ENCODE assay signal across 9 mouse cellular contexts in the genomic region with DNA sequence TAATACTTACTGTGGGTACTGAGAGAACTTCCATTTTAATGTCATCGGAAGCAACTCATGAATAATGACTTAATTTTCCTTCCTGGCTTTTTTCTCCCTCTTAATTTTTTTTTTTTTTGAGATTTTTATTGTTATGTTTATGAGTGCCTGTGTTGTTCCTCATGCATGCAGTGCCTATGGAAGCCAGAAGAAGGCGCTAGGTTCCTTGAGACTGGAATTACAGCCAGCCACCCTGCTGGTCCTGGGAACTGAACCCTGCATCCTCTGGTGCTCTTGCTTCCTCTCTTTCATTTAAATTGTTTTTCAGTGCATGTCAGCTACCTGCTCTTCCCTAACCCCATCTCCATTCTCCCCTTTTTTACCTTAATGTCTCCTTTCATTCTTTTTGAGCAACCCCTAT. TPM values are rescaled to one million over a fixed set of nuclear protein-coding genes. Genes with fewer than 3 reads are reported as not detected.
A peak's percentile ranks its signal among the peaks of the same experiment; 100 is the strongest.
DNase-seq lines count a peak whose midpoint lies in the region; ATAC-seq and TF ChIP-seq lines count a peak whose summit lies in the region.
"Had no signal": no experiment of that assay in that cellular context is flagged by ENCODE, and none has a peak within 500 bp of the region (broad histone marks: within the 10 kb centered on the region; RNA-seq: fewer than 3 reads in every experiment).

No protein-coding gene starts in this region.

- H3K36me3 ChIP-seq in hindbrain, embryonic 16.5 days (ENCODE audit: control insufficient read depth, insufficient read depth, low read length) = peaks cover 2% of the 10 kb centered on the region; the same call in 1 of the 2 replicates
- peaks cover 12% of the 10 kb centered on the region; the same call in 1 of the 2 replicates for H3K36me3 ChIP-seq in lung, embryonic 14.5 days (ENCODE audit: insufficient read depth)
- no peaks in the 10 kb centered on the region for H3K36me3 ChIP-seq in stomach, embryonic 16.5 days (ENCODE audit: control insufficient read depth, insufficient read depth, low read length)

- no peak for ATAC-seq in hindbrain, embryonic 16.5 days
- ATAC-seq in lung, embryonic 14.5 days (ENCODE audit: insufficient read depth) = no peak
- ATAC-seq in stomach, embryonic 16.5 days (ENCODE audit: insufficient read depth, low FRiP score) = no peak

- H3K9me3 ChIP-seq in hindbrain, embryonic 16.5 days (ENCODE audit: control insufficient read depth, low read length) = no peaks in the 10 kb centered on the region
- no peaks in the 10 kb centered on the region for H3K9me3 ChIP-seq in lung, embryonic 14.5 days (ENCODE audit: low read depth, low read length)
- H3K9me3 ChIP-seq in stomach, embryonic 16.5 days (replicated peaks; ENCODE audit: control insufficient read depth, low read length) = no peaks in the 10 kb centered on the region

- H3K27me3 ChIP-seq in hindbrain, embryonic 16.5 days (replicated peaks; ENCODE audit: control insufficient read depth, insufficient read depth, low read length) = no peaks in the 10 kb centered on the region
- H3K27me3 ChIP-seq in lung, embryonic 14.5 days (ENCODE audit: insufficient read depth, low read length) = no peaks in the 10 kb centered on the region
- no peaks in the 10 kb centered on the region for H3K27me3 ChIP-seq in stomach, embryonic 16.5 days (ENCODE audit: control insufficient read depth, insufficient read depth, low read length)

- no peak overlapping the region for H3K9ac ChIP-seq in hindbrain, embryonic 16.5 days (ENCODE audit: low read depth, low read length)
- no peak overlapping the region for H3K9ac ChIP-seq in lung, embryonic 14.5 days
- H3K9ac ChIP-seq in stomach, embryonic 16.5 days (ENCODE audit: low read length) = no peak overlapping the region

- no peak overlapping the region for H3K27ac ChIP-seq in hindbrain, embryonic 16.5 days (ENCODE audit: low read depth, low read length)
- no peak overlapping the region for H3K27ac ChIP-seq in lung, embryonic 14.5 days (ENCODE audit: low read depth)
- H3K27ac ChIP-seq in stomach, embryonic 16.5 days (ENCODE audit: low read length) = no peak overlapping the region
- H3K27ac ChIP-seq: macrophage had no signal

- peaks cover 28% of the 10 kb centered on the region for H3K4me1 ChIP-seq in hindbrain, embryonic 16.5 days (ENCODE audit: control insufficient read depth, insufficient read depth, low read depth, low read length)
- H3K4me1 ChIP-seq in lung, embryonic 14.5 days (ENCODE audit: insufficient read depth) = peaks cover 6% of the 10 kb centered on the region; the same call in 1 of the 2 replicates
- H3K4me1 ChIP-seq in stomach, embryonic 16.5 days (ENCODE audit: control insufficient read depth, insufficient read depth, low read length) = peaks cover 19% of the 10 kb centered on the region

- H3K4me2 ChIP-seq in hindbrain, embryonic 16.5 days (ENCODE audit: low read length) = peak overlapping the region; percentile 92
- peak overlapping the region; percentile 97 for H3K4me2 ChIP-seq in lung, embryonic 14.5 days
- H3K4me2 ChIP-seq in stomach, embryonic 16.5 days (ENCODE audit: low read depth, low read length) = peak overlapping the region; percentile 98

- peak; percentile 56 for TF ChIP-seq CTCF in lung, embryonic 14.5 days (IDR thresholded peaks at IDR 0.05; ENCODE audit: low read depth)

- DNase-seq in adrenal gland, postnatal 10 days = peak; percentile 48
- DNase-seq in adrenal gland, postnatal 4 days (ENCODE audit: low spot score in 2 of 2) = no peak
- peak; percentile 68 for DNase-seq in 3T3-L1 (ENCODE audit: low read depth, low spot score)
- peak; percentile 63 for DNase-seq in embryo, embryonic 11 days
- peak; percentile 58 for DNase-seq in lung, embryonic 14.5 days
- DNase-seq in ovary, postnatal 10 days (ENCODE audit: low spot score) = no peak

- H3K4me3 ChIP-seq in hindbrain, embryonic 16.5 days (ENCODE audit: low read length) = peak overlapping the region; percentile 84
- peak overlapping the region; percentile 94 for H3K4me3 ChIP-seq in lung, embryonic 14.5 days (ENCODE audit: low read depth, low read length)
- H3K4me3 ChIP-seq in stomach, embryonic 16.5 days (replicated peaks; ENCODE audit: low read length) = peak overlapping the region; percentile 95

- 33% methylated on average over 2 of the region's 2 CpGs for WGBS in hindbrain, embryonic 16.5 days
- WGBS in lung, embryonic 14.5 days = 44% methylated on average over 2 of the region's 2 CpGs
- 53% methylated on average over 2 of the region's 2 CpGs for WGBS in stomach, embryonic 16.5 days

RNA-seq across cellular contexts. Expression of a gene that starts 2.1 kb away (rescaled TPM):
- 10 to 100 TPM; 23.1 to 29.8 TPM for total RNA-seq in adrenal gland, postnatal 10 days (2021)
- total RNA-seq in adrenal gland, postnatal 4 days (2021) = 10 to 100 TPM; 44.1 to 45.1 TPM
- polyA plus RNA-seq in hindbrain, embryonic 16.5 days (2015; fragmentation: Nextera tagmentation; extraction: Ambion mirVana) = 4.3 and 5.0 TPM in 2 replicates
- 5.4 and 5.9 TPM in 2 replicates for polyA plus RNA-seq in lung, embryonic 14.5 days (2014; fragmentation: Nextera tagmentation; extraction: Ambion mirVana)
- 2.5 and 3.0 TPM in 2 replicates for polyA plus RNA-seq in stomach, embryonic 16.5 days (2015; fragmentation: Nextera tagmentation; extraction: Ambion mirVana)

RNA-seq across cellular contexts. Expression of a gene that starts 23.0 kb away (rescaled TPM):
- 10 to 100 TPM; 22.5 to 73.8 TPM for total RNA-seq in adrenal gland, postnatal 10 days (2021)
- total RNA-seq in adrenal gland, postnatal 4 days (2021) = 10 to 100 TPM; 20.7 to 22.9 TPM
- 12.2 and 19.8 TPM in 2 replicates for polyA plus RNA-seq in hindbrain, embryonic 16.5 days (2015; fragmentation: Nextera tagmentation; extraction: Ambion mirVana)
- polyA plus RNA-seq in lung, embryonic 14.5 days (2014; fragmentation: Nextera tagmentation; extraction: Ambion mirVana) = 11.6 and 11.7 TPM in 2 replicates
- 18.0 and 21.7 TPM in 2 replicates for polyA plus RNA-seq in stomach, embryonic 16.5 days (2015; fragmentation: Nextera tagmentation; extraction: Ambion mirVana)

RNA-seq across cellular contexts. Expression of a gene that starts 25.5 kb away (rescaled TPM):
- total RNA-seq in adrenal gland, postnatal 10 days (2021) = 10 to 100 TPM; 10.2 to 32.9 TPM
- not detected for total RNA-seq in adrenal gland, postnatal 4 days (2021)
- polyA plus RNA-seq in hindbrain, embryonic 16.5 days (2015; fragmentation: Nextera tagmentation; extraction: Ambion mirVana) = 0.30 and 0.57 TPM in 2 replicates
- polyA plus RNA-seq in lung, embryonic 14.5 days (2014; fragmentation: Nextera tagmentation; extraction: Ambion mirVana) = not detected in 2 replicates
- polyA plus RNA-seq in stomach, embryonic 16.5 days (2015; fragmentation: Nextera tagmentation; extraction: Ambion mirVana) = 1.9 TPM in 1 of 2 replicates, not detected in the other

RNA-seq across cellular contexts. Expression of a gene that starts 33.5 kb away (rescaled TPM):
- total RNA-seq in adrenal gland, postnatal 10 days (2021) = 10 to 100 TPM; 12.9 to 21.6 TPM
- 10 to 100 TPM; 19.8 to 23.1 TPM for total RNA-seq in adrenal gland, postnatal 4 days (2021)
- polyA plus RNA-seq in hindbrain, embryonic 16.5 days (2015; fragmentation: Nextera tagmentation; extraction: Ambion mirVana) = 31.0 and 33.8 TPM in 2 replicates
- 18.9 and 19.9 TPM in 2 replicates for polyA plus RNA-seq in lung, embryonic 14.5 days (2014; fragmentation: Nextera tagmentation; extraction: Ambion mirVana)
- polyA plus RNA-seq in stomach, embryonic 16.5 days (2015; fragmentation: Nextera tagmentation; extraction: Ambion mirVana) = 26.7 and 30.5 TPM in 2 replicates

RNA-seq across cellular contexts. Expression of a gene that starts 42.3 kb away (rescaled TPM):
- 1 to 10 TPM; 3.9 to 4.4 TPM for total RNA-seq in adrenal gland, postnatal 10 days (2021)
- total RNA-seq in adrenal gland, postnatal 4 days (2021) = 1 to 10 TPM; 4.3 to 5.2 TPM
- polyA plus RNA-seq in hindbrain, embryonic 16.5 days (2015; fragmentation: Nextera tagmentation; extraction: Ambion mirVana) = 11.4 and 12.8 TPM in 2 replicates
- polyA plus RNA-seq in lung, embryonic 14.5 days (2014; fragmentation: Nextera tagmentation; extraction: Ambion mirVana) = 10.9 and 11.0 TPM in 2 replicates
- 16.7 and 18.5 TPM in 2 replicates for polyA plus RNA-seq in stomach, embryonic 16.5 days (2015; fragmentation: Nextera tagmentation; extraction: Ambion mirVana)

Comparison
In these comparisons a context has a peak if more than half of its experiments do, and no peak if none do; other contexts are left out.
1. DNase-seq: peak in adrenal gland, postnatal 10 days (single experiment), 3T3-L1 (single experiment), embryo, embryonic 11 days (single experiment) and lung, embryonic 14.5 days (single experiment); none in adrenal gland, postnatal 4 days (0 of 2) and ovary, postnatal 10 days (single experiment).
2. Peak in every context shown above with its lines, with median percentiles within 50 percentile points of each other: H3K4me2 ChIP-seq and H3K4me3 ChIP-seq.